Mouse (Mus musculus) liver, embryonic 11.5 days (tissue): Measurements from ENCODE around the gene Csnk2a2. TPM values are rescaled to one million over a fixed set of nuclear protein-coding genes. Genes with fewer than 3 reads are reported as not detected.
A peak's percentile ranks its signal among the peaks of the same experiment; 100 is the strongest.

Experiments
- ATAC-seq: fragments of 200-750 bp; cut with Nextera tagmentation; replicated peaks from 2 replicates; pipeline ENCODE4 v1.8.0; 2017; ENCODE audit warnings: moderate number of reproducible peaks, mild to moderate bottlenecking, moderate TSS enrichment, moderate library complexity; ENCODE audit not compliant: low FRiP score
- DNase-seq: peaks from one replicate; pipeline ENCODE4 v3.0.0-alpha.2; 2017; ENCODE audit warnings: low spot score
- H3K27ac ChIP-seq: fragments of 300-500 bp; sonication (generic); 2 replicates; pipeline ENCODE4 v1.5.1; 2014; ENCODE audit warnings: mild to moderate bottlenecking, low read depth, low read length, control low read depth
- H3K27me3 ChIP-seq: fragments of 300-500 bp; sonication (generic); replicated peaks from 2 replicates; pipeline ENCODE4 v1.6.1; 2014; ENCODE audit warnings: low read length, mixed read lengths; ENCODE audit not compliant: control insufficient read depth, insufficient read depth
- H3K36me3 ChIP-seq: fragments of 300-500 bp; sonication (generic); 2 replicates; pipeline ENCODE4 v1.6.1; 2014; ENCODE audit warnings: mild to moderate bottlenecking, low read length, moderate library complexity, mixed read lengths; ENCODE audit not compliant: control insufficient read depth, insufficient read depth
- H3K4me1 ChIP-seq: fragments of 300-500 bp; sonication (generic); replicated peaks from 2 replicates; pipeline ENCODE4 v1.6.1; 2014; ENCODE audit warnings: low read length, mixed read lengths; ENCODE audit not compliant: control insufficient read depth, insufficient read depth
- H3K4me2 ChIP-seq: fragments of 300-500 bp; sonication (generic); 2 replicates; pipeline ENCODE4 v1.6.1; 2014; ENCODE audit warnings: mild to moderate bottlenecking, control low read depth, moderate library complexity
- H3K4me3 ChIP-seq: fragments of 300-500 bp; sonication (generic); 2 replicates; pipeline ENCODE4 v1.5.1; 2014; ENCODE audit warnings: low read depth, low read length, control low read depth
- H3K9ac ChIP-seq: fragments of 300-500 bp; sonication (generic); 2 replicates; pipeline ENCODE4 v1.6.1; 2014; ENCODE audit warnings: low read depth, low read length, control low read depth
- H3K9me3 ChIP-seq: fragments of 300-500 bp; sonication (generic); 2 replicates; pipeline ENCODE4 v1.6.1; 2016; ENCODE audit warnings: low read length, inconsistent platforms, mixed read lengths; ENCODE audit not compliant: control insufficient read depth
- WGBS: fragments of 180-500 bp; shearing (Covaris S2); extraction: QIAGEN DNeasy Blood & Tissue Kit; methylation state at CpG from one replicate; pipeline ENCODE4 v1.1.7; 2014; 5-methylcytosine and 5-hydroxymethylcytosine counted together
- polyA plus RNA-seq: library from polyadenylated mRNA; unstranded; fragments of >200 nt; fragmentation: Nextera tagmentation; extraction: Ambion mirVana; gene quantifications from 2 replicates; pipeline ENCODE4 v1.2.1, GENCODE M21; 2014

Csnk2a2 gene
- polyA plus RNA-seq: 13.0 and 15.4 TPM in 2 replicates

- H3K4me3 ChIP-seq: peak within 1 kb of the TSS; percentile 98
- no peak for DNase-seq
- H3K9ac ChIP-seq: peak within 1 kb of the TSS; percentile 95
- no peak for ATAC-seq
- H3K36me3 ChIP-seq: peaks cover 4% of the 10 kb centered on the region; the same call in 1 of the 2 replicates
- 80% methylated on average over 5 of the region's 5 CpGs for WGBS
- H3K27me3 ChIP-seq: no peaks in the 10 kb centered on the region
- H3K4me2 ChIP-seq: peak within 1 kb of the TSS; percentile 67
- H3K4me1 ChIP-seq: peaks cover 12% of the 10 kb centered on the region
- H3K9me3 ChIP-seq: no peaks in the 10 kb centered on the region
- H3K27ac ChIP-seq: no peak within 1 kb of the TSS
Observed at GRCm38 (mm10) chr8:95490006-95490405, at the start of gene Csnk2a2. Gene Csnk2a2 (minus strand): TSS chr8:95490039.

- Histone ChIP-seq H3K27ac (no peak overlapping the region), H3K36me3 (no peaks in the 10 kb centered on the region), H3K4me3 (no peak overlapping the region), H3K27me3 (peaks cover 2% of the 10 kb centered on the region; the same call in 1 of the 2 replicates), H3K9ac (no peak overlapping the region), H3K9me3 (no peaks in the 10 kb centered on the region), H3K4me2 (no peak overlapping the region), H3K4me1 (no peaks in the 10 kb centered on the region; the same call in 1 of the 2 replicates)
- ATAC-seq: no peak
- WGBS: 71% methylated on average over 5 of the region's 5 CpGs
- no peak for DNase-seq
Observed at GRCm38 (mm10) chr8:95539487-95539886, 49.6 kb upstream of the Csnk2a2 start.

GRCm38 (mm10) chr8:95533584-95534387, 43.9 kb upstream of the Csnk2a2 start, which contains the start of gene Ccdc113:
Gene Ccdc113 (plus strand): TSS chr8:95534085.
- Histone ChIP-seq H3K36me3 (no peaks in the 10 kb centered on the region), H3K4me3 (peak within 1 kb of the TSS; percentile 42), H3K27ac (no peak within 1 kb of the TSS), H3K27me3 (peaks cover 2% of the 10 kb centered on the region; the same call in 1 of the 2 replicates), H3K4me2 (peak within 1 kb of the TSS; percentile 71), H3K9me3 (no peaks in the 10 kb centered on the region), H3K4me1 (peaks cover 5% of the 10 kb centered on the region), H3K9ac (peak within 1 kb of the TSS; percentile 9; the same call in 1 of the 2 replicates)
- DNase-seq: peak; percentile 58
- 10% methylated on average over 33 of the region's 33 CpGs for WGBS
- peak; percentile 62 for ATAC-seq

GRCm38 (mm10) chr8:95532206-95532605, 42.4 kb upstream of the Csnk2a2 start:
- Histone ChIP-seq H3K27ac (no peak overlapping the region), H3K9ac (no peak overlapping the region), H3K36me3 (no peaks in the 10 kb centered on the region), H3K4me2 (no peak overlapping the region), H3K27me3 (peaks cover 2% of the 10 kb centered on the region; the same call in 1 of the 2 replicates), H3K9me3 (no peaks in the 10 kb centered on the region), H3K4me3 (no peak overlapping the region), H3K4me1 (peaks cover 5% of the 10 kb centered on the region)
- 75% methylated on average over 4 of the region's 4 CpGs for WGBS
- no peak for ATAC-seq
- DNase-seq: no peak

- H3K9me3 ChIP-seq: no peaks in the 10 kb centered on the region
- peaks cover under 1% of the 10 kb centered on the region for H3K4me1 ChIP-seq
- DNase-seq: no peak
- whole genome bisulfite sequencing: 58% methylated on average over 9 of the region's 9 CpGs
- H3K27me3 ChIP-seq: no peaks in the 10 kb centered on the region
- H3K9ac ChIP-seq: no peak overlapping the region
- H3K36me3 ChIP-seq: no peaks in the 10 kb centered on the region
- ATAC-seq: no peak
- no peak overlapping the region for H3K4me3 ChIP-seq
- no peak overlapping the region for H3K4me2 ChIP-seq
- no peak overlapping the region for H3K27ac ChIP-seq
Observed at GRCm38 (mm10) chr8:95528750-95529310, 39.0 kb upstream of the Csnk2a2 start.

- H3K4me2 ChIP-seq: no peak overlapping the region
- no peak overlapping the region for H3K27ac ChIP-seq
- no peaks in the 10 kb centered on the region for H3K27me3 ChIP-seq
- no peaks in the 10 kb centered on the region for H3K4me1 ChIP-seq
- no peaks in the 10 kb centered on the region for H3K9me3 ChIP-seq
- DNase-seq (no peak), ATAC-seq (no peak)
- WGBS: 91% methylated on average over 10 of the region's 10 CpGs
- no peak overlapping the region for H3K9ac ChIP-seq
- H3K36me3 ChIP-seq: no peaks in the 10 kb centered on the region
- no peak overlapping the region for H3K4me3 ChIP-seq
Observed at GRCm38 (mm10) chr8:95528194-95528593, 38.4 kb upstream of the Csnk2a2 start.

GRCm38 (mm10) chr8:95523991-95524390, 34.2 kb upstream of the Csnk2a2 start:
- Histone ChIP-seq H3K36me3 (no peaks in the 10 kb centered on the region), H3K27ac (no peak overlapping the region), H3K27me3 (no peaks in the 10 kb centered on the region), H3K9ac (no peak overlapping the region), H3K9me3 (no peaks in the 10 kb centered on the region), H3K4me2 (no peak overlapping the region), H3K4me1 (no peaks in the 10 kb centered on the region), H3K4me3 (no peak overlapping the region)
- DNase-seq (no peak), ATAC-seq (no peak)
- WGBS: 87% methylated on average over 4 of the region's 4 CpGs

GRCm38 (mm10) chr8:95516928-95517327, 27.1 kb upstream of the Csnk2a2 start:
- Histone ChIP-seq H3K27me3 (no peaks in the 10 kb centered on the region), H3K36me3 (no peaks in the 10 kb centered on the region), H3K27ac (no peak overlapping the region), H3K4me1 (no peaks in the 10 kb centered on the region), H3K9me3 (no peaks in the 10 kb centered on the region), H3K4me2 (no peak overlapping the region), H3K9ac (no peak overlapping the region), H3K4me3 (no peak overlapping the region)
- DNase-seq: no peak
- 84% methylated on average over 6 of the region's 6 CpGs for WGBS
- no peak for ATAC-seq
